In genomic region chr5:93000774-93001757, GRCm38 (mm10) we compare ENCODE assay signal across 9 mouse cellular contexts. TPM values are rescaled to one million over a fixed set of nuclear protein-coding genes. Genes with fewer than 3 reads are reported as not detected.
DNase-seq lines count a peak whose midpoint lies in the region; ATAC-seq and TF ChIP-seq lines count a peak whose summit lies in the region.
"Had no signal": no experiment of that assay in that cellular context is flagged by ENCODE, and none has a peak within 500 bp of the region (broad histone marks: within the 10 kb centered on the region; RNA-seq: fewer than 3 reads in every experiment).

No protein-coding gene starts in this region.

- H3K4me2 ChIP-seq in kidney, postnatal 0 days (ENCODE audit: low read length), result no peak overlapping the region
- H3K4me2 ChIP-seq in liver, embryonic 16.5 days (ENCODE audit: low read depth, low read length), result no peak overlapping the region
- no peak overlapping the region for H3K4me2 ChIP-seq in stomach, embryonic 15.5 days

- TF ChIP-seq POLR2A in thymus, adult 2 months (IDR thresholded peaks at IDR 0.05; ENCODE audit: control insufficient read depth, extremely low read depth, insufficient read depth, low read length, poor library complexity), result no peak

- H3K36me3 ChIP-seq in thymus, adult 2 months (ENCODE audit: control insufficient read depth, insufficient read depth, low read length), result no peaks in the 10 kb centered on the region
- H3K36me3 ChIP-seq in kidney, postnatal 0 days (ENCODE audit: insufficient read depth, low read length), result no peaks in the 10 kb centered on the region
- no peaks in the 10 kb centered on the region for H3K36me3 ChIP-seq in liver, embryonic 16.5 days (ENCODE audit: control insufficient read depth, insufficient read depth)
- no peaks in the 10 kb centered on the region for H3K36me3 ChIP-seq in stomach, embryonic 15.5 days

- no peaks in the 10 kb centered on the region for H3K27me3 ChIP-seq in thymus, adult 2 months (ENCODE audit: control insufficient read depth, insufficient read depth, low read length)
- no peaks in the 10 kb centered on the region for H3K27me3 ChIP-seq in kidney, postnatal 0 days (ENCODE audit: insufficient read depth, low read length)
- no peaks in the 10 kb centered on the region for H3K27me3 ChIP-seq in liver, embryonic 16.5 days (ENCODE audit: control insufficient read depth, insufficient read depth, low read depth, low read length)
- H3K27me3 ChIP-seq in stomach, embryonic 15.5 days (replicated peaks), result no peaks in the 10 kb centered on the region

- no peak overlapping the region for H3K4me3 ChIP-seq in thymus, adult 2 months (ENCODE audit: control insufficient read depth, insufficient read depth, low read length)
- no peak overlapping the region for H3K4me3 ChIP-seq in kidney, postnatal 0 days (replicated peaks; ENCODE audit: low read depth, low read length)
- H3K4me3 ChIP-seq in liver, embryonic 16.5 days (ENCODE audit: low read depth, low read length), result no peak overlapping the region
- H3K4me3 ChIP-seq in stomach, embryonic 15.5 days (replicated peaks), result no peak overlapping the region

- no peaks in the 10 kb centered on the region for H3K4me1 ChIP-seq in thymus, adult 2 months (replicated peaks; ENCODE audit: control insufficient read depth, insufficient read depth, low read length)
- peaks cover 18% of the 10 kb centered on the region; the same call in 1 of the 2 replicates for H3K4me1 ChIP-seq in kidney, postnatal 0 days (replicated peaks; ENCODE audit: insufficient read depth, low read length)
- H3K4me1 ChIP-seq in liver, embryonic 16.5 days (ENCODE audit: control insufficient read depth, low read depth, low read length), result no peaks in the 10 kb centered on the region; the same call in 1 of the 2 replicates
- peaks cover 33% of the 10 kb centered on the region for H3K4me1 ChIP-seq in stomach, embryonic 15.5 days

- WGBS in thymus, adult 2 months, result 36% methylated on average over 17 of the region's 17 CpGs
- 29% methylated on average over 17 of the region's 17 CpGs for WGBS in kidney, postnatal 0 days
- 30% methylated on average over 17 of the region's 17 CpGs for WGBS in liver, embryonic 16.5 days (ENCODE audit: insufficient replicate concordance)
- WGBS in stomach, embryonic 15.5 days, result 33% methylated on average over 17 of the region's 17 CpGs

- DNase-seq in thymus, postnatal 25 days, result peak; percentile 6
- DNase-seq in thymus, adult 2 months, result no peak
- peak; percentile 74 to 81 for DNase-seq in heart, adult 18-20 months
- DNase-seq in kidney, postnatal 0 days (ENCODE audit: low spot score), result peak; percentile 76
- no peak for DNase-seq in cerebellum, adult 18-20 months
- DNase-seq in ovary, adult 18-20 months (ENCODE audit: low spot score), result no peak

- H3K9me3 ChIP-seq in kidney, postnatal 0 days (replicated peaks; ENCODE audit: low read length), result no peaks in the 10 kb centered on the region
- no peaks in the 10 kb centered on the region for H3K9me3 ChIP-seq in liver, embryonic 16.5 days (replicated peaks; ENCODE audit: control insufficient read depth, low read length)
- no peaks in the 10 kb centered on the region for H3K9me3 ChIP-seq in stomach, embryonic 15.5 days

- TF ChIP-seq CTCF in thymus, adult 2 months (IDR thresholded peaks at IDR 0.05; ENCODE audit: borderline replicate concordance, control insufficient read depth, extremely low read depth, insufficient read depth, low read length, poor library complexity), result no peak
- no peak for TF ChIP-seq CTCF in kidney, postnatal 0 days (IDR thresholded peaks at IDR 0.05; ENCODE audit: low read depth)

- H3K27ac ChIP-seq in thymus, adult 2 months (ENCODE audit: control insufficient read depth, insufficient read depth, low read length), result no peak overlapping the region
- H3K27ac ChIP-seq in kidney, postnatal 0 days, result peak overlapping the region; percentile 82
- H3K27ac ChIP-seq in liver, embryonic 16.5 days (ENCODE audit: low read length), result peak overlapping the region; percentile 63
- peak overlapping the region; percentile 91 for H3K27ac ChIP-seq in stomach, embryonic 15.5 days

- ATAC-seq in kidney, postnatal 0 days (replicated peaks; ENCODE audit: low FRiP score, low read depth), result no peak
- no peak for ATAC-seq in liver, embryonic 16.5 days (ENCODE audit: low read depth)
- no peak; the same call in 1 of the 2 replicates for ATAC-seq in stomach, embryonic 15.5 days (ENCODE audit: insufficient read depth, low FRiP score, low read depth)

- no peak overlapping the region for H3K9ac ChIP-seq in kidney, postnatal 0 days (ENCODE audit: low read depth, low read length)
- H3K9ac ChIP-seq in liver, embryonic 16.5 days (ENCODE audit: low read depth, low read length), result no peak overlapping the region
- H3K9ac ChIP-seq in stomach, embryonic 15.5 days, result no peak overlapping the region

RNA-seq across cellular contexts. Expression of gene Sowahb, which starts 43.8 kb away (rescaled TPM):
- 0.65 and 0.82 TPM in 2 replicates for polyA plus RNA-seq in thymus, adult 2 months (2012; rRNA removed)
- total RNA-seq in heart, adult 18-20 months (2021), result under 1 TPM; 0.07 to 0.08 TPM
- 1.8 and 2.2 TPM in 2 replicates for polyA plus RNA-seq in kidney, postnatal 0 days (2015; fragmentation: Nextera tagmentation; extraction: Ambion mirVana)
- polyA plus RNA-seq in liver, embryonic 16.5 days (2015; fragmentation: Nextera tagmentation; extraction: Ambion mirVana), result 1.1 and 1.4 TPM in 2 replicates
- 1.8 and 3.0 TPM in 2 replicates for polyA plus RNA-seq in stomach, embryonic 15.5 days (2015; fragmentation: Nextera tagmentation; extraction: Ambion mirVana)
- total RNA-seq: adrenal gland, postnatal 36 days had no signal

Comparison
In these comparisons a context has a peak if more than half of its experiments do, and no peak if none do; other contexts are left out.
1. DNase-seq: peak in thymus, postnatal 25 days (single experiment), heart, adult 18-20 months (2 of 2) and kidney, postnatal 0 days (single experiment); none in thymus, adult 2 months (single experiment), cerebellum, adult 18-20 months (0 of 2) and ovary, adult 18-20 months (single experiment).